Mouse (Mus musculus) thymus, postnatal 14 days (tissue): ENCODE data around the gene Nhsl1.

ENCODE experiments used
- DNase-seq: peaks from one replicate; pipeline ENCODE4 v3.0.0; 2021

Gene Nhsl1

GRCm38 (mm10) chr10:18453380-18453779 lies 134.6 kb downstream of the Nhsl1 start:
- peak; percentile 83 for DNase-seq

DNA sequence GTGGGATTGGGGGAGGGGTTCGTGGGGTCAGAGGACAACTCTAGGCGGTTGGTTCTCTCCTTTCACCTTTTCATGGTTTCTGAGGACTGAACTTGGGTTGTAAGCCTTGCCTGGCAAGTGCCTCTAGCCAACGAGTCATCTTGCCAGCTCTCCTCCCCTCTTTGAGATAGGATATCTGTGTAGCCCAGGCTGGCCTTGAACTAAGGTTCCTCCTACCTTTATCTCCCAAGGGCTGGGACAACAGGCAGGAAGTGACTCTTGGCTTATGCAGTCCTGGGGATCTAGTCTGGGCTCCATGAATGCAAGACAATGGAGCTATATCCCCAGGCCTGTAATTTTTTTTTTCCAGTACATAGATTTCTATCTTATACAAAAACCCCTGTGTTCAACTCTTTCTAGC lies 135.4 kb downstream of the Nhsl1 start:
- DNase-seq: no peak

DNA sequence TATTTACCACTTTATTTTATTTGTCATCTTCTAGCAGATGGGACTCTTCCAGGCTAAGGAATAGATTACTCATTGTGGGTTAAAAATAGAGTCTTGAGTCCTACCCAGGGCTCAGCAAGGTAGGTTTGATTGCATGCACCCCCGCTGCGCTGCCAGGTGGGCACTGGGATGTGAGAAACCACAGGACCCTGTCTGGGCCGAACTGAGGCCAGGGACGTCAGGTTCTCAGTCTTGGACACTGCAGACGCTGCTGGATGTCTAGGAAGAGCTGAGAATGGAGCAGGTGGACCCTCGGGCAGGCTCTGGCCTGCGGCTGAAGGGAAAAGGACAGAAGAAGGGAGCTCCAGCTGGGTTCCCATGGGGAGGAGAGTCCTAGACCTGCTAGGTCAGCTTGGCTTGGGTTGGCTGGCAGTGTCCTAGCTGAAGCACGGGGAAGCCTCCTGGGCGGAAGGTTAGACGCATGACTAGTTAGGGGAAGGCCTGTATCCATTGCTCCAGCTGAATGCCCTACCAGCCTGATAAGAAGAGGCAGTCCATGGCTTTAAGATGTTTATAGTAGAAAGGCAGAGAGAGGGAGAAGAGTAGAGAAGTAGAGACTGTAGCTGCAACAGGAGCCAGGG lies 136.6 kb downstream of the Nhsl1 start:
- DNase-seq: no peak

- no peak for DNase-seq
Measured at GRCm38 (mm10) chr10:18457808-18458475, 139.2 kb downstream of the Nhsl1 start.

DNA sequence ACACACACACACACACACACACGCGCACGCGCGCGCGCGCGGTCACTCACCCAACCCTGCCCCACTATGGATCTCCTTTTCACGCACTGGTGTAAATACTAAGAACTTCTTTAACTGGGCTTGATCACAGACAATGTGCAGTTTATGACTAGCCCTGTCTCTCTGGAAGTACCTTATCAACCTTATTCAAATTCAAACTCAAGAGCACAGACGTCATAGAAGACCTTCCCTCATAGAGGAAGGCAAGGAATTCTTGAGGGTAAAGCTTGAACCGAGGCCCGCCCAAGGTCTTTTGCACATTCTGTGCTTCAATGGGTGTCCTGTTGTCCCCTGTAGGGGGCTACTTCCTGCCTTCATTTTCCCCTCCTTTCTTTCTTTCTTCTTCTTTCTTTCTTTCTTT lies 142.6 kb downstream of the Nhsl1 start:
- DNase-seq: peak; percentile 38

- DNase-seq: no peak
Measured at GRCm38 (mm10) chr10:18463071-18463841, 144.5 kb downstream of the Nhsl1 start.

GRCm38 (mm10) chr10:18468396-18468795 lies 149.6 kb downstream of the Nhsl1 start:
- no peak for DNase-seq

- DNase-seq: peak; percentile 61
Measured at GRCm38 (mm10) chr10:18469279-18470135, 150.7 kb downstream of the Nhsl1 start.

GRCm38 (mm10) chr10:18470351-18471060 lies 151.7 kb downstream of the Nhsl1 start:
- peak; percentile 25 for DNase-seq

DNA sequence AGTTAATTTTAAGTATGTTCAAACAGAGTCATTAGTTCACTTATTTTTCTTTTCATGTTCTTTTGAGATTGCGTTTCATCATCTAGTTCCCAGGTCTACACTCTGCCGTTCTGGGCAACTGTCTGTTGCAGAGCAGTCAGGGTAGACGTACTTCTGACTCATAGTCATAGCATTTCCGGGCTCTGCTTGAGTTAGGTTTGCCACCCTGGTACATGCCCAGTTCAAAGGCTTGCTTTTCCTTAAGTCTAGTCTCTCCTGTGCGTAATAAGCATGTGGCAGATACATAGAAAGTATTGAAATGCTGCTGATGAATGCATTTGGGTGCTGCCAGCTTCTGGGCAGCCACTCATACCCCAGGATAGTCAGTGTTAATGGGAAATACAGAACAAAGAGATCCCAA lies 152.9 kb downstream of the Nhsl1 start:
- DNase-seq: no peak

GRCm38 (mm10) chr10:18475126-18475525 lies 156.3 kb downstream of the Nhsl1 start:
- DNase-seq: no peak

GRCm38 (mm10) chr10:18478294-18478693 lies 159.5 kb downstream of the Nhsl1 start:
- no peak for DNase-seq

DNA sequence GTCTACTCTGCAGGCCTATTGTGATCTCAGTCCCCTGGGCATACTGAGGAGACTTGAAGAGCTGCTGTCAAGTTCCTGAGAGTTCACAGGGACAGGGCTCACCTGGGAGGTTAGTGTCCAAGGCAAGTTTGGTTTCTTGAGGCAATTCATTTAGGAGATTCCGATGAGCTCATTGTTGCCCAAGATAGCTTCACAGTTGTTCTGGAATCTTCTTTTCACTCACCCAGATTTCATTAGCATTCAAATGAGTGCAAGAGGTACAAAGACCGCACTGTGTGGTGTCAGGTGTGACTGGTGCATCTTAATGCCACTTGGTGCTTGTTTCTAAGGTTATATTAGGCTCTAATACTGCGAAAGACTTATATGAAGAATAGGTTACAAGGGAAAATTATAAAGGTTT lies 160.5 kb downstream of the Nhsl1 start:
- DNase-seq: no peak

DNA sequence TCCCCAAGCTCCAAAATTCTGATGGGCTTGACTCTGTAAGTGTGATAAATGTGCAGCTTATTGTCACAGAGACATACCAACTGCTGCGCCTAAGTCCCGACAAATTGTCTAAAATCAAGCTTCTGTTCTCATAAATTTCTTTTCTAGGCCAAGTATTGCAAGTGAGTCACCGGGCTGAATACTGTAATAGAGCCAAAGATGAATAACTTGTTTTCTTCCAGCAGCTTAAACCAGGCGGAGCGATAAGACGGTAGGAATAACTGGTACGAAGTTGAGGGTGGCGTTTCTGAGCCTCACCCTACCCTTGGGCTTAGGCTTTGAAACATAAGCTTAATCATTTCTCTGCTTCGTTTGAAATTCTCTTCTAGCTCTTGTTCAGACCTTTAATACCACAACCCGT lies 162.1 kb downstream of the Nhsl1 start:
- no peak for DNase-seq

DNA sequence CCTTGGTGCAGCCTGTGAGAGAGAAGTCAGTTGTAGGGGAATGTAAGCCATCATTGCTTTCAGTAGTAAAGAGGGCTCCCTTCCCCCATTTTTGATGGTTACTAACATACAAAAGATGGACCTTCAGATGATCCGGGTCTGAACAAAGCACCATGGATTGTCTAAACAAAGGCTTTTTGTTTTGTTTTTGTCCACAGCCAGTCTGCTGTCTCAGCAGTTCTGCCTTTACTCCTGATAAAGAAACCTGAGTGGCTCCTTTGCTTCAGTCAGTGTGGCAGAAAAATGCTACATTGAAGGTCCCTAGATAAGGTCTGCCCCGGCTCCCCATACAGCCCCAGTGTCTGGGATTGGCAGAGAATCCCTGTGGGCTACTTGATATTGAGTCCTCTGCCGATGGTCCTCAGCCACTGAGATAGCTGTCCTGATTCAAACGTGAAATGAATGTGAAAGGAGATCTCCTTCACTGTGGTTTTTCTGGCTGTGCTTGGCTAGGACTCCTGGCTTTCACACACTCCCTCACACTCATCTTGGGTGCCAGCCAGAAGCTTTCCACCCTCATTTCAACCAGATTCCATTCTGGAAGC lies 163.9 kb downstream of the Nhsl1 start:
- no peak for DNase-seq

DNA sequence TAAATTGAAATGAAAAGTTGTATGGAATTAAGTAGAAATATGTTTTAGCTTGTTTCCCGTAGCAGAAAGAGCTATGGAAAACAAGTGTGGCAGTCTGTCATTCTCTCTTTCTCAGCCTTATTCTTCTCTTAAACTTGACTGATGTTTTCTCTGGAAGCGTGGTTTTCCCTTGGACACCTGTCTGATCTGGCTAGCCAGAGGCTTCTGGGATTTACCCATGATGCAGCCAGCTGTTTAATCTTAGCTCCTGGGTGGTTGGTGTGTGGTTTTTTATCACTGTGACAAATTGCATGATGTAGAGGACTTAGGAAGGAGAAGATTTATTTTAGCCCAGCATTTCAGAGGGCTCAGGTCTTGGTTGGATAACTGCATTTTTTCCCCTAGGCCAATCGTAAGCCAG lies 164.9 kb downstream of the Nhsl1 start:
- no peak for DNase-seq

GRCm38 (mm10) chr10:18484731-18485130 lies 165.9 kb downstream of the Nhsl1 start:
- DNase-seq: no peak

- DNase-seq: no peak
Measured at GRCm38 (mm10) chr10:18488239-18488803, 169.5 kb downstream of the Nhsl1 start.

DNA sequence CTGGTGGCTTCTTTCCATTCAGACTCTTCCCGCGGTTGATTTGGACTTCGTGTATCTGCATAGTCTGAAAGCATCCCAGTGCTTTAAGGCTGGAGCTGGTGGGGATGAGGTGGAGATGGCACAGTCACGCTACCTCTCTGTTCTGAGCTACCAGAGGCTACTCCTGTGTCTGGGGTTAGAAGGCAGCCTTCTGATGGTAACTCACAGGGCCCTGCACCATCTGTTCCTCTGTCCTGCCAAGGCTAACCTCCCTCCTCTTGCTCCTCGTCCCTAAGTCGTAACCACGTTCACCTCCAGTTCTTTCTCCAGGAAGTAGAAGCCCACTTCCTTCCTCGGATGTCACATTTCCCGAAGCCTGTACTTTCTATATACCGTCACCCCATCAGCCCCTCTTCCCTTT lies 171.2 kb downstream of the Nhsl1 start:
- DNase-seq: peak; percentile 25

DNA sequence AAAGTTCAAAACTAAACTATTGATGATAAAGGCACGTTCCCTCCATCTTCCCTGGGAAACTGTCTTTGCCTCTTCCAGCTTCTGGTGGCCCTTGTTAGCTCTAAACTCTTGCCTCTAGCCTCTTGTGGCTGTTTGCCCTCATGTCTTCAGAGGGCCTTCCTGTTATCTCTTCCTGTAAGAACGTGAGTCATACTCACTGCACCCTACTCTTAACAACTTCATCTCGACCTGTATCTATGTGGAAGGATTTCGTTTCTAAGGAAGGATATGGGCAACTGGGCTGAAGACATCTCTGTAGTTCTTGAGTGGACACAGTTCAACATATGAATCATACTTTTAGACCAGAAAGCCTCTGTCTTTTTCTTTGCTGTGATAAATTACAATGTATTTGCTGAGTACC lies 173.2 kb downstream of the Nhsl1 start:
- no peak for DNase-seq

- DNase-seq: no peak
Measured at GRCm38 (mm10) chr10:18493010-18493894, 174.5 kb downstream of the Nhsl1 start.
